Mouse (Mus musculus) erythroblast, embryonic 14.5 days (primary cell): ENCODE measurements around the gene Tmem98. TPM values are rescaled to one million over a fixed set of nuclear protein-coding genes. Genes with fewer than 3 reads are reported as not detected.
A peak's percentile ranks its signal among the peaks of the same experiment; 100 is the strongest.

Experiments used
- H3K27me3 ChIP-seq: 2 replicates; pipeline ENCODE4 v1.6.1; 2012; ENCODE audit warnings: inconsistent platforms; ENCODE audit not compliant: control insufficient read depth
- H3K36me3 ChIP-seq: 2 replicates; pipeline ENCODE4 v1.6.1; 2012; ENCODE audit warnings: mild to moderate bottlenecking, inconsistent platforms; ENCODE audit not compliant: control insufficient read depth
- H3K4me1 ChIP-seq: 2 replicates; pipeline ENCODE4 v1.6.1; 2012; ENCODE audit warnings: inconsistent platforms; ENCODE audit not compliant: control insufficient read depth
- H3K4me3 ChIP-seq: replicated peaks from 2 replicates; pipeline ENCODE3; 2012; ENCODE audit warnings: moderate library complexity, mild to moderate bottlenecking, inconsistent platforms
- H3K9me3 ChIP-seq: 2 replicates; pipeline ENCODE4 v1.6.1; 2012; ENCODE audit warnings: low read length, inconsistent platforms, mixed read lengths; ENCODE audit not compliant: control insufficient read depth
- GATA1 ChIP-seq: IDR thresholded peaks from 2 replicates; pipeline ENCODE4 v1.6.1; 2012; ENCODE audit warnings: low read length, inconsistent platforms, mixed read lengths
- TAL1 ChIP-seq: IDR thresholded peaks from 3 replicates; pipeline ENCODE4 v1.6.1; 2012; ENCODE audit warnings: low read length, inconsistent platforms, mixed read lengths
- polyA plus RNA-seq: library from polyadenylated mRNA; stranded (reverse); fragments of >175 nt; gene quantifications from 2 replicates; pipeline ENCODE4 v1.2.3, GENCODE M21; 2012

Tmem98 gene
- polyA plus RNA-seq, 1 experiment = not detected

DNA sequence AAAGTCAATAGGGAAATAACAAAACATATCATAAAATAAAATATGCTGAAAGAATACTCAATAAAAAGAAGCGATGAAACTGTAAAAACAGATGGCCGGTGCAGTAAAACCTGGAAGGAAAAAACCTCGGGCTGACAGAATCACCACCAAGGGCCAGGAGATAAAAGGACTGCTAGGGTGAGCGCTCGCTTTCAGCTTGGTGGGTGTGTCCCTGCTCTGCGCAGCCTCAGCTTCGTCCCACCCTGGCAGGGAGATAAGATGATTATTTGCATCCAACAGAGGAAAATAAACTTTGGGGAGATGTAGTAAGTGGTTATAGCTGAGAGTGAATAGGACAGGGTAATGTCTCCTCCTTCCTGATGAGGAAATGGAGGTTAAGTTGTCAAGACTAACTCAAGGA is 44.9 kb downstream of the Tmem98 start:
- Histone ChIP-seq H3K36me3 (no peaks in the 10 kb centered on the region), H3K4me3 (peak overlapping the region; percentile 17), H3K4me1 (peaks cover 40% of the 10 kb centered on the region), H3K27me3 (peaks cover 28% of the 10 kb centered on the region), H3K9me3 (no peaks in the 10 kb centered on the region)
- TF ChIP-seq GATA1 = peak; percentile 46
- no peak for TF ChIP-seq TAL1

DNA sequence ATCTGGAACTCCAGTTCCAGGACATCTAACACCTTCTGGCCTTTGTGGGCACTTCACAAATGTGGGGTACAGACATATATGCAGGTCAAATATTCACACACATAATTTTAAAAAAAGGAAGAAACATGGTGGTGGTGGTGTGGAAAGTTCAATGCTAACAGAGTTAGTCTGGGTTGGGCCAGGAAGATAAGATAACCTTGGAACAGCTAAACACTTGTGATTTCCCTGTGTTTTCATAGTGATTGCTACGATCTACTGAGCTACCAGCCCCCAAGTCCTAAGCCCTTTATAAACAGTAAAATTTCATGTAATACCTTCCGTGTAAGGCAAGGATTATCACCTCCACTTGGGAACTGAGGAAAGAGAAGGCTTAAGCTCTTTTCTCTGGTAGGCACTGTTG is 46.9 kb downstream of the Tmem98 start:
- TF ChIP-seq TAL1 (no peak), GATA1 (no peak)
- Histone ChIP-seq H3K4me1 (peaks cover 39% of the 10 kb centered on the region), H3K9me3 (no peaks in the 10 kb centered on the region), H3K27me3 (peaks cover 34% of the 10 kb centered on the region), H3K36me3 (no peaks in the 10 kb centered on the region), H3K4me3 (no peak overlapping the region)

DNA sequence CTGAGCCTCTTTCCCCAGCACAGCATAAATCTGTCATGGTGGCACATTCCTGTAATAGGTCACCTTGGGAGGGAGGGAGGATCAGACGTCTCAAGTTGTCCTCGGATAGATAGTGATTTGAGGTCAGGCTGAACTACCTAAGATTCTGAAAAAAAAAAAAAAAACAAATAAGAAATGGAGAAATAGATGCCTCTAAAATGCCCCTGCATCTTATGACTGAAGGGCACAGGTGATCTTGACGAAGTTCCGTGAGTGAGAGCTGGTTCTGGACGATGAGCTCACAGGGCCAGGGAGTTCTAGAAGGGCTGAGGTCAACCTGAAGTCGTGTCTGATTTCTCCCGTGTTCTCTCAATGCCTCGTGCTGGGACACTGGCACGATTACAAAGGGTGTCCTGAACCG is 48.1 kb downstream of the Tmem98 start, which contains the start of gene Spaca3:
Gene Spaca3, plus strand, starts transcription at position 301 of the 400 bp plus-strand sequence.
- Histone ChIP-seq H3K4me3 (no peak within 1 kb of the TSS), H3K4me1 (peaks cover 36% of the 10 kb centered on the region), H3K9me3 (no peaks in the 10 kb centered on the region), H3K27me3 (peaks cover 28% of the 10 kb centered on the region), H3K36me3 (no peaks in the 10 kb centered on the region)
- no peak for TF ChIP-seq TAL1
- TF ChIP-seq GATA1 = no peak

DNA sequence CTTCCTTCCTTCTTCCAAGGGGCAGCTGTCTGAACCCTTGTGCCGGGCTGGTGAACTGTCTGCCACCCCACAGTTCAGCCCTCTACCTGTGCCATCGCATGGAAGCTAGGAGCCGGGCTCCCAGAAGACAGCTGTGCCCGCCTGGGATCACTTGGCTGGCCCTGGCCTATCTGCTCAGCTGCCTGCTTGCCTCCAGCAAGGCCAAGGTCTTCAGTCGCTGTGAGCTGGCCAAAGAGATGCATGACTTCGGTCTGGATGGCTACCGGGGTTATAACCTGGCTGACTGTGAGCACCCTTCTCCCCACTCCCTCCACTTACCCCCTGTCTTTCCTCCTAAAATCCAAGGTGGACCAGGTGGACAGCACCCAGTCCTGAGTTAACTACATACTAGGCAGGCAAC is 53.0 kb downstream of the Tmem98 start:
- Histone ChIP-seq H3K4me3 (no peak overlapping the region), H3K36me3 (no peaks in the 10 kb centered on the region), H3K4me1 (peaks cover 5% of the 10 kb centered on the region), H3K27me3 (peaks cover 16% of the 10 kb centered on the region), H3K9me3 (no peaks in the 10 kb centered on the region)
- TF ChIP-seq TAL1 (no peak), GATA1 (no peak)

DNA sequence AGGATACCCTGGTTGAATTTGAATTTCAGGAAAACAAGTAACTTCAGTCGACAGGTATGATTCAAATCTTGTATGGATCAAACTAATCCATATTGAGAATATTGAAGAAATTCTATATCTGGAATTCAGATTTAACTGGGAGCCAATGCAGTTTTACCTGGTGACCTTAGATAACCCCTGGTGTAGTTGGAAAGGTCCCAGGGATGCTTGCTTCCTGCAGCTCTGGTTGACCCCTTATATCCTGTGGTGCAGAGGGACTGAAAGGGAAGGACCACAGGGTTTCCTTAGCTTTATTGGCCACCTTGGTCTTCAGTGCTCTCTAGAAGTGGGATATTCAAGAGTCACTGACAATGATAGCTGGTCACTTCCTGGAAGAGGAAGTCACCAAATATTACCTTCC is 58.1 kb downstream of the Tmem98 start:
- TF ChIP-seq TAL1 = no peak
- no peak for TF ChIP-seq GATA1
- Histone ChIP-seq H3K9me3 (no peaks in the 10 kb centered on the region), H3K36me3 (no peaks in the 10 kb centered on the region), H3K4me1 (peaks cover 38% of the 10 kb centered on the region), H3K27me3 (peaks cover 10% of the 10 kb centered on the region), H3K4me3 (no peak overlapping the region)

Other genes starting within 250 kb of the Tmem98 start
- 1.9 and 2.0 TPM in 2 replicates for gene Myo1d, start 30.1 kb upstream of the Tmem98 start, polyA plus RNA-seq
- gene Spaca3, start 48.2 kb downstream of the Tmem98 start, polyA plus RNA-seq = not detected in 2 replicates